Mouse (Mus musculus): ENCODE results near the gene Tmeff2.

Gene Tmeff2

DNA sequence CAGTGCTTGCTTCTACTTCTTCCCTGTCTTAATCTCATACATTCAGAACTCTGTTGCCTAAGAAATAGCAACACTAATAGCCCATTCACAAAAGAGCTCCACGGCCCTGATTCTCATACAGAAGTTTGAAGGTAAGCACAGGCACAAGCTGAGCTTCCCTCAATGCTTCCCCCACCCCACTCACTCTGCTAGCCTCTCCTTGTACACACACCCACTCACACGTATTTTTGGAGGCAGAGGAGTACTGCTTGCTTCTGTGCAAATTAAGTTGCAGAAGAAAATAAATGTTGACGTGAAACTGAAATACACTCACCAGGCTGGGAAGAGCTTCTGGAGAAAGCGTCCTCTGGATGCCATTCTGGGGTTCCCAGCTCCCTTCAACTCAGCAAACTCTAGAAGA is 80.1 kb downstream of the Tmeff2 start:
- no peak for DNase-seq (ENCODE audit: low spot score)

DNA sequence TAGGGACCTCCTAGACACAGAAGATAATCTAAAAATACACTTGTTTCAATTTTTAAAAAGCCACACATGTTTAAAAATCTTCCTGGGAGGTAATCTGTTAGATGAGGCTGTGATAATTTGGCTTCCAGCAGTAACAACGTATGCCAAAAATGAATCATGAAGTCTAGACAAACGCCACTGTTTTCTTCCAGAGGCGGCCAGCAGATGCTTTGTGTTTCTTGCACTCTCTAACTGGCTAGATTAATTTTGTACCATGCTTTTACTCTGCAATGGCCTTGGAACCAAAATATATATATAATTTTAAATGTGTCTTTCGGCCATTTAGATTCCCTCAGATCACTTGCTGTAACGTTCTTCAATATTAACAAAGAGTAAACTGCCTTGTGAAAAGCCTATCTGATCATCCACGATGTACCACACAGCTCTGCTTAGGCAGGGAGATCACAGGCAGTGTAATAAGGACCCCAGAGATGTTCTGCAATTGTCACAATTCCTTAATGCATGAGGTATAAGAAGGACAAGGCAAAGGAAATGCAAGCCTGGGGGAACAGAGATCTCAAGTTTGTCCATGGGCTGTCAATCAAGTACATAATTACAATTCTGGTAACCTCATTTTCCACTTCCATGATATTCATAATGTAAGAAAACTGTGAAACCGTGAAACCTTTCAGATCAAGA is 80.8 kb downstream of the Tmeff2 start:
- no peak for DNase-seq (ENCODE audit: low spot score)

DNA sequence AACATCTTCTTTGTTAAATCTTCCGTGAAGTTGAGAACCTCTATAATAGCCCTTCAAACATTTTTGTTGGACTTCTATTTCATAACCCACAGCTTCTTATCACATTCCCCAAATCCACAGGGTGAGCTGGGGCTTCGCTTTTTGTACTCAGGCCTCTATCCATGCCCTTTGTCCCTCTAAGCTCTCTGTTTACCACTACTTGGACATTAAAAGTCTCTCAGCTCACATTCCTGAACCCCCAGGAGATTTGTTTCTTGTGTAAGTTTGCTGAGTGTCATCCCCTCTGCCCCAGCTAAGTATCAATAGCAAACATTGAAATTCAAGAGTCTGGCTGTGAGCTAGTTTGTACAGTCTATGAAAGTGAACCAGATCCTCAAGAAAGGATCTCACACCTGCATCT is 90.2 kb downstream of the Tmeff2 start:
- DNase-seq (ENCODE audit: low spot score): no peak

DNA sequence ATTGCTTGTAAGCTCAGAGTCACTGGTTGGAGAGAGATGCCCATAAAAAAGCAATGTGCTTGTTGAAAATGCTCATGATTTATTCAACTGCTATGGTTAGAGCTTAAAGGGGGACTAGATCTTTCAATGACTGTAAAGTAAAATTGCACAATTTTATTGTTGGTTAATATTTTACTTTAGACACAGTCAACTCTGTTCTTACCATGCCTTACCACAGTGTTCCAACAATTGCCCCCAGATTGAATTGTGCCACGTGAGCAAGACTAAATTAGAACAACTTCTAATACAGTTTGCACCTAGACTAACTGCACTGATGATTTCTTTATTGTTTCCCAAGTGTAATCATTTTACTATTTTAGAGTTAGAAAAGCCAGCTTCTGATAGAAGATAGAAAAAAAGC is 94.1 kb downstream of the Tmeff2 start:
- DNase-seq (ENCODE audit: low spot score): no peak

- no peak for DNase-seq (ENCODE audit: low spot score)
These were observed 99.3 kb downstream of the Tmeff2 start for GRCm38 (mm10) chr1:50999793-51000192.

DNA sequence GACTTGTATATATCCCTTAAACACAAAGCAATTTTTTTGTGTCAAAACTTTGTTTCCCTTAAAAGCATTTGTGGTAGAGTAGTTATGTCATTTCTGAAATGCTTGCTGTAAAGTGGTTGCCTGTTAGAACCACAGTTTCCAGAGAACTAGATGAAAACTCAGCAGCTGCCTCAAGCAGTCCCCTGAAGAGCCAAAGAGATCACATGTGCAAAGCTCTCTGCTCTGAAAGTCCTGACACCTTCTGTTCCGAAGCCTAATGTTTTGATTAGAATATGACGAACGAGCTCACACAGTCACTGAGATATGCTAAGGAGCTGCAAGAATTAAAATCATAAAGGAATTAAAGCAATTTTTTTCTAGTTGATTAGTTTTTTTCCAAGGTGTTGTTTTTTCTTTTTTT is 107.9 kb downstream of the Tmeff2 start:
- no peak for DNase-seq (ENCODE audit: low spot score)

DNA sequence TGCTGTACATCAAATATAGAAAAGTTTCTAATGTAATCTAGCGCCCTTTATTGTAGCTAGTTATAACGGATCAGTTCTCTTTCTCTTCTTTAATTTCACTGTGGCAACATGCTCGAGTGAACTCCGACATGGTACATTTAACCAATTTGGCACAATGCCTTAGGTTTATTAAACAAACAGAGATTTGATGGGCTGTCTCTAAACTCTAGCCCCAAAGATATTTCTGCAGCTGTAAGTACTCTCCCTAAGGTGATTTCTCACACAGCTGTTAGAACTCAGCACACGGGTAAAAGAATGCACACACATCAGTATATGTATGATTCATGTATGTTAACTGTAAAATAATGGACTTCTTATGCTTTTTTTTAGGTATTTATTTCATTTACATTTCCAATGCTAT is 139.8 kb downstream of the Tmeff2 start:
- DNase-seq (ENCODE audit: low spot score): no peak

DNA sequence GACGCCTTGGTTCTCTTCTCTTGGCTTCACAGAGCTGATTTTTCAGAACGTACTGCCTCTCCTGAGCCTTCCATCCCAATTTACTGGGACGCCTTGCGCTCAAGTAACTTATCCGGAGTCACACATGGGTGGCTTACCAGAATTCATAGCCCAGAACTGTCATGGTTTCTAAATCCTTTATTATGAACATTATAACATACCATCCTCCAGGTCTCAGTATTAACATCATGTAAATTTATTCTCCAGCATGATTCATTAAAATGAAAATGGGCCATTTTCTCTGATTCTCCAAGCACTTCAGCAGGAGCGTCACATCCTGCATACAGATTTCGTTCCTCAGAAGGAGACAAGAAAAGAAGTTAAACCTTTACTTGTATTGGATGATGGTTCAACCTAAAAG is 144.4 kb downstream of the Tmeff2 start:
- DNase-seq (ENCODE audit: low spot score): no peak

DNA sequence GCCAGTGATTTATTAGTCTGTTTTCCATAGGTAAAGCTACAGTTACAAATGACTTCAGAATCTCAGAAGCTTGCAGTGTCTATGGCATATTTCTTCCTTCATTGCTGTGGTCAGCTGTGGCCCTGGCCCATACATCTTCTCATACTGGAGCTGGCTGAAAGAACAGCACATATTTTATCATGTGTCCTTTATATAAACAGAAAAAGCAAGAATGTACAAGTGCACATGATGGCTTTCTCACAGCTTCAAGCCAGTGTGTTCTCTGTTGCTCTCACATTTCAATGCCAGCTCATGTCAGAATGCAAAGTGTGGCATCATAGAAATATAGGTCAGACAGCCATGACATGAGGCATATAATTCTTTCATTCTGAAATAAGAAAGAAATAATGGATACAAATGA is 164.1 kb downstream of the Tmeff2 start:
- no peak for DNase-seq (ENCODE audit: low spot score)

- DNase-seq (ENCODE audit: low spot score): no peak
These were observed 165.2 kb downstream of the Tmeff2 start for GRCm38 (mm10) chr1:51065652-51066051.

DNA sequence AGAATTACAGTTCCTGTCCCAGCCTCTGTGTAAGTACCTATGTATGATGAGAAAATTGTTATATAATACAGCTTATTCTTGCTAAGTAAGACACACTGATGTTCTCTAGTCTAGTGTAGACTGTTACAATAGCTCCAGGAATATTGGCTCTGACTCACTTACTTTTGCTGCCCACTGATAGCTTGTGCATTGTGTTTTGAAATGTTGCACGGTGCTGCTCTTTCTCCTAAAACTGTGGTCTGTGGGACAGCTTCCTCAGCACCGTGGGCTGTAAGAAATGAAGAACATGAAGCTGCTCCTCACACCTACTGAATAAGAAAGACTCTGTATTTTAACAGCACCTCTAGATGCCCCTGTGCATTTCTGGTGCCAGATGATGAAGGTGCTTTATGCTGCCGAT is 168.4 kb downstream of the Tmeff2 start:
- no peak for DNase-seq (ENCODE audit: low spot score)

- DNase-seq (ENCODE audit: low spot score): no peak
These were observed 168.8 kb downstream of the Tmeff2 start for GRCm38 (mm10) chr1:51069288-51069687.

DNA sequence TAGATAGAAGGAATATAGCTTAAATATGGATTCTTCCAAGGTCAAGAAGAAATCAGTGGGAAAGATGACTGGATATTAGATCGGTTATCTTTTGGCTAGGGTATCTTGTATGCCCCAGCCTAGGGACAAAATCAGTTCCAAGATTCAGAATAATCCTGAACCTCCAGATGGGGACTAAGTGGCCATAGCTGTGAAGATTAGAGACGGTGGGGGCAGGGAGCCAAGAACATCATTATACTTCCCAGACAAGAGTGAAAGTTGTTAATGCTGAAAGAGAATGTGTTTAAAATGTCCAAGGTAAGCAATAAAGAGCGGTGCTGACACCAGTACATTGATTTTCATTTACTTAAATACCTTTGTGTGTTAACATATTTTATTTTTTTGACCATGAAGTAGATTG is 173.6 kb downstream of the Tmeff2 start:
- DNase-seq (ENCODE audit: low spot score): no peak

DNA sequence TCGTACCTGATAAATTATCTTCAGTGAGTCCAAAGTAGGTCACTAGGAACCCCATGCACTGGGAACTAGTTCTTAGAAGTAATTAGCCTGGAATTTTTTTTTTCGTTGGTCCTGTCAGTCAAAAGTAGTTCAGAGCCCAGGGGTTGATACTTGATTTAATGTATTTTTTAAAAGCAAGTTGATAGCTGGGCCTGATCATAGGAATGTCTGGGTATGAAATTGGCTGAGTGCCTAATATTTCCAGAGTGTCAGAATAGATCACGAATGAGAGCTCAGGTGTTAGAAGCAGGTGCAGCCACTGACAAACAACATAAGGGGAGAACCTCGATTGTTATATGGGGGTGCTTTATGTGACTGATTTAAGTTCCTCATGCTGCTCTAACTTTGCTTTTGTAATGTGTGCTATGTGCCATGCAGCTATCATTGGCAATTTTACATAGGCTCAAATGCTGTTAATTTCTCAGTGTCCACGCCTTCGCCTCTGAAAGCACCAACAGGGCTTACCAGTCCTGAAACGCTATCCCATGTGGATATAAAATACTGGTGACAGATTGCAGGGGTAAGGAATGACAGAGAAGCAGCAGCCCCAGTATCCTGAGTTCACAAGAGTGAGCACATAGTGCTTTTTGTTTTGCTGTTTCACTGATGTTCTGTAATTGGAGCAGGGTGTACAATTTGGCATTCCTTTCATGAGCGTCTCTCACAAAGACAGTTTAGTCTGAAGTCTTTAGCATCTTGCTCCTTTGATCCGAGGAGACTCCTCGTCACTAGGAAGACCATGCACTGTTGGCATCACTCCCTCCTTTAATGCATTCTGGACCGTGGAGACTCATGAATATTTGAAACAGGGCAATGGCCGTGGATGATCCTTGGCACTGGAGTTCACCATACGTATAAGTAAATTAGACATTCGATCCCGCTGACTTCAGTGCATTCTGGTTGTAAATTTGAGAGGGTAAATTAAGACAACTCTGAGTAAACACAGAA is 175.6 kb downstream of the Tmeff2 start:
- DNase-seq (ENCODE audit: low spot score): no peak

GRCm38 (mm10) chr1:51088921-51089320 is 188.5 kb downstream of the Tmeff2 start:
- DNase-seq (ENCODE audit: low spot score): no peak

DNA sequence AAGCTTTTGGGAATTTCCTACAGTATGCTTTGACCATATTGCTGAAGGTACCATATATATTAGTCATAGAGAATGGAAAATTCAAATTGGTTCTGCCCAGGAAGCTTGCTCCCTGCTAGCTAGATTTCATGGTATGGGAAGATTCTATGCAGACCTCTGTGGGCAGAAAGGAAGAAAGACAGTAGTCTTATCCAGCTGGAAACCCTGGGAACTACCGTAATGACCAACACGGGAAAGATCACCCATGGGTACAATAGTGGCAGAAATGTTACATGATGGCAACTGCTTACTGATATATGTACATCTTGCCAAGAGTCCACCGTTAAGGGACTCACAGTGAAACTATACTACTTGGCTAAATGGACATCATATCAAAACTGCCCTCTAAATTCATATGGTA is 189.4 kb downstream of the Tmeff2 start:
- no peak for DNase-seq (ENCODE audit: low spot score)

GRCm38 (mm10) chr1:51090212-51090761 is 189.8 kb downstream of the Tmeff2 start:
- no peak for DNase-seq (ENCODE audit: low spot score)

DNA sequence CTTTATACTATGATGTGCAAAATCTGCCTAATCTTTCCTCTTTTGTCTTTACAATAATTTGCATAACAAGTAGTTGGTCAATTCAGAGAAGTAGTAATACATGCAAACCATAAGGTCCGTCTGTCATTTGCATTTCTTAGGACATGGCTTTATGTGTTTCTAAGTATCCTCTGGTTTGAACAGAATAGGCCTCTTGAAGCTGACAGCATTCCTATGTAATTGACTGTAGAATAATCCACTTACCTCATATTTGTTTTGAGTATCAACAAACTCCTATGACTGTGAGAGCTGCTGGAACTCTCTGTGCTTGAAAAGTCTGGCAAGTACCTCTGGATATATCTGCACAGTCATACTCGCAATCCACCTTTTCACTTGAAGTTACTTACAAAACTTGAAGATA is 194.3 kb downstream of the Tmeff2 start:
- no peak for DNase-seq (ENCODE audit: low spot score)

- DNase-seq (ENCODE audit: low spot score): no peak
These were observed 196.6 kb downstream of the Tmeff2 start for GRCm38 (mm10) chr1:51096848-51097598.

- no peak for DNase-seq (ENCODE audit: low spot score)
These were observed 200.7 kb downstream of the Tmeff2 start for GRCm38 (mm10) chr1:51101034-51101590.

DNA sequence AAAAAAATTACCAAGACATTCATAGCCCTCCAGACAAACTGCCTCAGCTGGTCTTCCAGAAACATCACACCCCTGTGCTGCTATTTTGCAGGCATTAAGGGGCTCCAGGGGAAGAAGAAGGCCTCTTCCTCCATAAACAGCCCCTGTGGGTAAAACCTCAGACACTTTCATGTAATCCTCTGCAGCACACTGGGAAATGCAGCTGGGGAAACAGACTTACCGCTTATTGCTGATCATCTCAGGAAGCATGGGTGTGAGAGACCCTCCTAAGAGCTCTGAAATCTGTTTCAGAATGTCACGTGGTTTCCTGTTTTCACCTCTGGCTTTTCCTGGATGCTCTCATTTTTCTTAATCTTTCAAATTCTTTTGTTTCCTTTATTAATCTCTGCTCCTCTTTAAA is 204.3 kb downstream of the Tmeff2 start:
- no peak for DNase-seq (ENCODE audit: low spot score)

- DNase-seq (ENCODE audit: low spot score): no peak
These were observed 206.0 kb downstream of the Tmeff2 start for GRCm38 (mm10) chr1:51106401-51106920.
